Mouse (Mus musculus): Measurements from ENCODE around the gene Umad1.

Umad1 gene

DNA sequence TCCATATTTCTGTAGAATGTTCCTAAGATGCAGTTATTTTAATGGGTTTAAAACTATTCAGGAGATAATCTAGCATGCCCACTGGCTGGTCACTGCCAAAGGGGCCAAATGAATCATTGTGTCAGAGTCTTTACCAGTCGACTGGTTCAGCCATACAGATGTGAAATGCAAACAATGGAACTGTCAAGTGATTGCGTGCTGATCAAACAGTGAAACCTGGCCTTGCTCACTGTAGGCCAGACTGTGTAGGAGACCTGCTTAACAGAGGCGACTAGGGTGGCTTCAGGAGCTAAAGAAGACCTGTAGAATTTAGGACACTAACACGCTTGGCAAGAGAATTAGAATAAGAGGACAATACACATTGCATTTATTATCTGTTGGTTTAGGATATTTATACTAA, 136.0 kb downstream of the Umad1 start:
- in situ Hi-C loops (cut with MboI; ENCODE audit: low pct_unique_long_range_greater_than_20kb in 1 of 2, low sequenced_read_pairs in 2 of 2, unreplicated experiment in 1 of 2) = no loop called here

DNA sequence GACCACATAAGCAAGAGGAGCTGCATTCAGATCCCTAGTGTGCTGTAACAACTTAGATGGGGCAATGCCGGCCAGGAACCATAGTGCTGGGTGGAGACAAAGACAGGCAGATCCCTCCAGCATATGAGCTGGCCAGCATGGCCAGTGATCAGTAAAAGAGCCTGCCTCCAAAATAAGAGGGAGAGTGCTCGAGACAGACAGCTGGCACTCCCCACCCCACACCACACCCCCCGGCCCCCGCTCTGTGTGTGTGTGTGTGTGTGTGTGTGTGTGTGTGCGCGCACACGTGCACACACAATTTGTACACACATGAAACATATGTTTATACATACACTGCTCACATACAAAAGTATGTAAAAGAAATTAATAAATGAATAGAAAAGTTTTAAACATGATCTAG, 138.2 kb downstream of the Umad1 start:
- in situ Hi-C loops (cut with MboI; ENCODE audit: low pct_unique_long_range_greater_than_20kb in 1 of 2, low sequenced_read_pairs in 2 of 2, unreplicated experiment in 1 of 2) = no loop called here

DNA sequence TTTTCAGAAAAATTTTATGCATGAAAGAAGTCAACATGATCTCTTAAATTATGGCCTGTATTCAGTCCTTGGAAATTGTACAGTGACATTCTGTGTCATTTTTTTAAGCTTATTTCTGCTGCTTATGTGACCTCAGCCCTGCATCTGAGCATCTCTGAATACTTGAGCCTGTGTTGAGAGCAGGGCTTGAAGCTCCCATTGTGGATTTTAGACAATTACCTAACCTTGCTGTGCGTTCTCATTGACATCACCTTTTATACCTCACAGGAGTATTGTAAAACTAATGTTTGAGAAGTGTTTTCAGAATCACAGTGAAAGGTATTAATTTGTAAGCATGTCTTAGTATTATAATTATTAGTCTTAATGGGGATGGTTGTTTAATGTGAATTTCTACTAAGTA, 140.6 kb downstream of the Umad1 start:
- in situ Hi-C loops (cut with MboI; ENCODE audit: low pct_unique_long_range_greater_than_20kb in 1 of 2, low sequenced_read_pairs in 2 of 2, unreplicated experiment in 1 of 2) = no loop called here

DNA sequence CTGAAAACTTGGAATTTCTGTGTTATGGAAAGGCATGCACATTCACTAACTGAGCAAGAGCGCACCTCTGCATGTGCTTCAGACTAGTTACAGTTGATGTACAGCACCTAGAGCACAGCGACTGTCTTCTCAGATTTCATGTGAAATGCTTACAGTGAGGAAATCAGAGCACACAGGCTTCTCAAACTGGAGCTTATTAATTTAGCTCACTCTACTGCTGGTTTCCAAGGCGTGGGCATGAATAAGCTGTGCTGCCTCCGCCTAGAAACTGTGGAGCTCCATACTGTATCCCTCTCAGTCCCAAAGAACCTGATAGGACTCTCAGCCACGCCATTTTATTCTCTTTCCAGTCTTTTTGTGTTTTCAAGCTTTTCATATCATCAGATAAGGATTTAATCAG, 144.0 kb downstream of the Umad1 start:
- in situ Hi-C loops (cut with MboI; ENCODE audit: low pct_unique_long_range_greater_than_20kb in 1 of 2, low sequenced_read_pairs in 2 of 2, unreplicated experiment in 1 of 2) = no loop called here

DNA sequence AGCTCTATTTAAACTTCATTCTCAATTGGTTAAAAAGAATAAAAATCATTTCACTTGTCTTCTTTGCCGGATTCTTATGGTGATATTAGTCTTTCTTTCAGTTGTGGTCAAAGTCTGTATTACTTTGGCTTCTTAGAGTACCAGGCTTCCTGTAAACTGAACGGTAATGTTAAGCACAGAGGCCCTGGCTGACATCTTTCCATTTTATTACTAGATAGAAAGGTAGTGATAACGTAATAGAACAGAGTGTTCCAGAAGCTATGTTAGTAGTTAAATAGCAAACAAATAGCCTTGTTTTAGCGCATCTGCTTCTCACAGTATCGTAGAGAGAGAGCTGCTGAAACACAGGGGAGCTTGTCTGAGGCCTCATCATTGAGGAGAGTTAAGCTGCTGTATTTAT, 146.8 kb downstream of the Umad1 start:
- in situ Hi-C loops (cut with MboI; ENCODE audit: low pct_unique_long_range_greater_than_20kb in 1 of 2, low sequenced_read_pairs in 2 of 2, unreplicated experiment in 1 of 2) = no loop called here

DNA sequence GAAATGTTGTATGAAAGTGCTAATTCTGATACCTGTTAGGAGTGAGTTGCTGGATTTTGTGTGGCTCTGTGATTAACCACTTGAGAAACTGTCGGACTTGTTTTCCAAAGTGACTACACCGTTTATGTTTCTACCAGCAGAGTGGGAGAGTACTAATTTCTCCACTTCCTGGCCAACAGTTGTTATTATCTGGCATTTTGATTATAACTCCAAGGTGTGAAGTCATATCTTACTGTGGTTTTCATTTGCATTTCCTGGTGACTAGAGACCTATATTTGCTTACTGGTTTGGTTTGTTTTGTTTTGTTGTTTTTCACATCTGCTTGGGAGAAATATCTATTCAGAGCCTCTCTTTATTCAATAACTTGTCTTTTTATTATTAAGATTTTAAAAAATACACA, 149.2 kb downstream of the Umad1 start:
- in situ Hi-C loops (cut with MboI; ENCODE audit: low pct_unique_long_range_greater_than_20kb in 1 of 2, low sequenced_read_pairs in 2 of 2, unreplicated experiment in 1 of 2) = no loop called here

DNA sequence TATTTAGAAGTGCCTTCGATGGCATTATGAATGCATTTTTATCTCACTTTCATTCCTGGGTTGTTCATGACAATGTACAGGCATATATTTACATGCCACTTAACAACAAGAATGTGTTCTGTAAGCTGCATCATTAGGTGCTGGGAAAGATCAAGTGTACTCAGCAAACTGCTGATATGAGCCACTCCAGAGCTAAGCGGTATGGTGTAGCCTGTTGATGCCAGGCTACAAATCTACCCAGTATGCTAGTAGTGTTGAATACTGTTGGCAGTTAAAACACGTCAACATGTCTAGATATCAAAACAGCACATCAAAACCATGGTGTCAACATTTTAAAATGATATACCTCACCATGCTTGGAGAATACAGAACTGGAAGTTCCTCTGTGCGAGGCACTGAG, 150.8 kb downstream of the Umad1 start:
- in situ Hi-C loops (cut with MboI; ENCODE audit: low pct_unique_long_range_greater_than_20kb in 1 of 2, low sequenced_read_pairs in 2 of 2, unreplicated experiment in 1 of 2) = no loop called here

DNA sequence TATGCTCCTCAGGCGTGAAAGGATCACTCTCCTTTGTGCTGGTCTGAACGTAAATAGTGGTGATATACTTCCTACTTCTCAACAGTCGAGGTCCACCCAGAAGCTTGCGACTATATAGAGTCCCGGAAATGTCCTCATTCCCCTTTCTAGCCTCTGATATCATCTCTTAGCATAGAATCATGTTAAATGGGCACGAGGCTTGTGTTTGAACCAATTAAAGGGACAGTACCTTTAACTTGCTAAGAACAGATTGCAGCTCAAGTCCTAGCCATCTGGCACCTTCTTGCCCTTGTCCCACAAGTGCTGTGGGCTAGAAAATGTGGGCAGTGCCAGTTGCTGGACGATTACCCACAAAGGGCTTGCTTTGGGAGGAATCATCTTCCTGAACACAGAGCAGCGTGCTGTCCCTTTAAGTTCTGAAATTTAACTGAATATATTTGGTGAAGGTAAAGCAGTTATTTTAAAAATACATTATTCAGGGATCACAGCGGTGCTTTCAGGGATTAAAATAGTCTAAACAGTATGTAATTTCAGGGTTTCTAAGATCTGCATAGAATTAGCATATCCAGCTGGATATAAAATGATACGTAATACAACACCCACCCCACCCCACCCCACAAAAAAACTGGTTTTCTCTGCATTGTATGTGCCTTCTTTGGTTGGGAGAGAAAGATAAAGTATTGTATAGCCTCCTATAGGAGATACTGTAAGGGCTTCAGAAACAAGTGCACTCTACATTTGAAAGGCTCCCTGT, 153.9 kb downstream of the Umad1 start:
- in situ Hi-C loops (cut with MboI; ENCODE audit: low pct_unique_long_range_greater_than_20kb in 1 of 2, low sequenced_read_pairs in 2 of 2, unreplicated experiment in 1 of 2) = no loop called here

DNA sequence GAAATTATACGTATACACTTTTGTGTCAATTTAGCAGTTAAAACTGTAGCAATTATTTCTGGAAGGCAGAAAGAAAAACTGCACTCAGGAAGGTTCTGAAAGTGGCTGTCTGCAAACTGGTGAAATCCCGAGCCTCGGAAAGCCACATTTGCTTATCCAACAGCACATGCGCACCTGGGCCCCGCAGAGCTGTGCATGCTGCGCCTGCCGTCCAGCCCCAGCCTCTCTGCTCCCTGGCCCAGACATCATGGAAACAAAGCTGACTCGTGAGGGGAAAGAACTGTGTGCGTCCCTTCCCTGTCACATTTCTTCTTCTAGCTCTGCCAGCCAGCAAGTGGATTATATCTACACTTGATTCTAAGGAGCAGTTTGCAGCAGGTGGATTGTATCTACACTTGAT, 154.9 kb downstream of the Umad1 start:
- in situ Hi-C loops (cut with MboI; ENCODE audit: low pct_unique_long_range_greater_than_20kb in 1 of 2, low sequenced_read_pairs in 2 of 2, unreplicated experiment in 1 of 2) = no loop called here

DNA sequence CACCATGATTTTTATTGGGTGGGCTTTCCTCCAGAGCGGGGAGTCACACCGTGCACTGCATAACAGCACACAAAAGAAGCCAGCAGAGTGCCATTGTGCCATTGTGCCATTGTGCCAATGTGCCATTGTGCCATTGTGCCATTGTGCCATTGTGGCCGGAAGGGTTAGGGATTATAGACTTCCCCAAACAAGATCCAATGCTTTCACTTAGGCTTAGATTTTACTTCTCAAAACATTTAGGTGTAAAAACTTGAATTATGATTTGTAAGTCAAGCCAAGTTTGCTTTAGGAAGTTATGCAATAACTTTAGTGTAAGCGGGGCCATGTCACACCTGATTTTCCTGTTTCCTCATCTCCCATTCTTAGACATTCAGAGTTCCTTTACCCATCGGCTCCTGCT, 156.7 kb downstream of the Umad1 start:
- in situ Hi-C loops (cut with MboI; ENCODE audit: low pct_unique_long_range_greater_than_20kb in 1 of 2, low sequenced_read_pairs in 2 of 2, unreplicated experiment in 1 of 2) = no loop called here

DNA sequence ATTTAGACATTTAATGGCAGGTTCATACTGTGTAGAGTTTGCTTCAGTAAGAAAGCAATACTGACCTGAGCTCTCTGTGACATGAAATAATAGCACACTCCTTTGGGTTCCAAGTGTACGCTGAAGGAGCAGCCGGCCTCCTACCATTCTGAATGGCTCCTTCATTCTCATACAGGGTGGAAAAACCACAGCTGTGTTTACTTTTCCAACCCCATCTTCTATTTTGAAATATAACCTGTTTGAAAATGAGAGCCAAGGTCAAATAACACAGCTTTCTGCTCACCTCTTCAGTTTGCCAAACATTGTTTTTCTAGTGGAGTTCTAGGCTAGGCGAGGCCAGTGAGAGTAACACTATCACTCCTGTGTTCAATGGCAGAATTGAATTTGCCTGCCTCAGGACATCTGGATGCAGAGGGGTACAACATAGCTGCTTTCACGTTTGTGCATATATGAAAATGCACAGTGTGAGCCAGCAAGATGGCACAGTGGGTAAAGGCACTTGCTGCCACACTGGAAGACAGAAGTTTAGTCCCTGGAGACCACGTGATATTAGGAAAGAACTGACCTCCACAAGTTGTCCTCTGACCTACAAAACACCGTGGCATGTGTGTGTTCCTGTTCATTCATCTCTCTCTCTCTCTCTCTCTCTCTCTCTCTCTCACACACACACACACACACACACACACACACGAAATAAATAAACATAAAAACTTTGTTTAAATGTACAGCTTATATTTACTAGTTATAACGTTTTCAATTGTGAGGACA, 157.9 kb downstream of the Umad1 start:
- in situ Hi-C loops (cut with MboI; ENCODE audit: low pct_unique_long_range_greater_than_20kb in 1 of 2, low sequenced_read_pairs in 2 of 2, unreplicated experiment in 1 of 2) = no loop called here

DNA sequence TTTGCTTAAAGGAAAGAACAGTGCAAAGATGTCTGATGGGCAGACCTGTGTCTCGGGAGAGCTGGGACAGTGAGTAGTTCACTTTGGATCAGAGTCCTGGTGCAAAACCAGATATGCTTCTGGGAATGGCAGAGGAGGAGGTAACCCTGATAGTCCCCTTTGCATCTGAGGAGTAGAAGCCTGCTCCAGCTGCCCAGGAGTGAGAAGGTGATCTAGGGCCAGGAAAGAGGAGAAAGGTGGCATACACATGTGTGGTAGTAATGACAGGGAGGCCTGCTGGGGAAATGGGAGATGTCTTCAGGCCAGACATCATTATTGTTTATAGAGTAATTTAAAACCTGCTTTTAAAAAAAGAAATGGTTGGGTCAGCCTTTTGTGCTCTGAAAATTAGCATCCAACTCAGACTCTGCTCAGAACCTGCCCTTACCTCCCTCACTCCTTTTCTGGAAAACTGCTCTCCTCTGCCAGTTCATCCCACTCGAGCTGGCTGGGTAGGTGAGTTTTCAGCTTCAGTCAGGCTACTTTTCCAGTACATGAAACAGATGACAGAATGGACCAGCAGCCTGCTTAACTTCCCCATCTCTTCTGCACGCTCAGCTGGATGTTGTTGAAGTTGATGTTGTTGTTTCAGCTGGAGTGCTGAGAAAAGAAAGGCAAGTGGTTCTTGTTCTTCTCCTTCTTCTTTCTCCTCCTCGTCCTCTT, 160.5 kb downstream of the Umad1 start:
- in situ Hi-C loops (cut with MboI; ENCODE audit: low pct_unique_long_range_greater_than_20kb in 1 of 2, low sequenced_read_pairs in 2 of 2, unreplicated experiment in 1 of 2) = no loop called here

DNA sequence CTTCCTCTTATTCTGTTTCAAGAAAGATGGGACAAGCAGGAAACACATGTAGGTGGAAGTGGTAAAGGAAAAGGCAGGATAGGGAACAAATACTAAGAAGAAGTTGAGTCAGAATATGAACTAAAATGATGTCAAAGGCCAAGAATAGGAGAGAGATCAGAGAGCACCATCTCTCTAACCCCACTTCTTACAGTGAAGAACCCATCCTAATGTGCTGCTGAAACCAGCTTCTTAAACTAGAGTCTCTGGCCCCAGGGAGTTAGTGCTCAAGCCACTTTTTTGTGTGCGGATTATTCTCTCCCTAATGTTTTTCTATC, 161.1 kb downstream of the Umad1 start:
- in situ Hi-C loops (cut with MboI; ENCODE audit: low pct_unique_long_range_greater_than_20kb in 1 of 2, low sequenced_read_pairs in 2 of 2, unreplicated experiment in 1 of 2) = no loop called here

DNA sequence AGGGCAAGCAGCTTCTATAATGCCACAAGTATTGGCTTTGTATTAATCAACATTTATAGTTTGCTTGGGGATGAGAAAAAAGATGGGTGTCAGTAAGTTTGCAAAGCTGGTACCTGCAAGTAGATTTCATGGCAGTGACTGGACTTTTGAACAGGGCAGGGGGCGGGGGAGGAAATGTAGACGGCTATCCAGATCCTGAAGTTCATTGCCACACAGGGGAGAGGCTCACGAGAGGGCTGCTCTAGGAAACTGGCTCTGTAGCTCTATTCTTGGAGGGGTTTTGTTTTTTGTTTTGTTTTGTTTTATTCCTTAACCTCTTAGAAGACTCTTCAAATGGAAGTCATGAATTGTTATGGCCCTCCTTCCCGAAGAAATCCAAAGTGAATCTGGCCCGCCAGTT, 162.3 kb downstream of the Umad1 start:
- in situ Hi-C loops (cut with MboI; ENCODE audit: low pct_unique_long_range_greater_than_20kb in 1 of 2, low sequenced_read_pairs in 2 of 2, unreplicated experiment in 1 of 2) = no loop called here

DNA sequence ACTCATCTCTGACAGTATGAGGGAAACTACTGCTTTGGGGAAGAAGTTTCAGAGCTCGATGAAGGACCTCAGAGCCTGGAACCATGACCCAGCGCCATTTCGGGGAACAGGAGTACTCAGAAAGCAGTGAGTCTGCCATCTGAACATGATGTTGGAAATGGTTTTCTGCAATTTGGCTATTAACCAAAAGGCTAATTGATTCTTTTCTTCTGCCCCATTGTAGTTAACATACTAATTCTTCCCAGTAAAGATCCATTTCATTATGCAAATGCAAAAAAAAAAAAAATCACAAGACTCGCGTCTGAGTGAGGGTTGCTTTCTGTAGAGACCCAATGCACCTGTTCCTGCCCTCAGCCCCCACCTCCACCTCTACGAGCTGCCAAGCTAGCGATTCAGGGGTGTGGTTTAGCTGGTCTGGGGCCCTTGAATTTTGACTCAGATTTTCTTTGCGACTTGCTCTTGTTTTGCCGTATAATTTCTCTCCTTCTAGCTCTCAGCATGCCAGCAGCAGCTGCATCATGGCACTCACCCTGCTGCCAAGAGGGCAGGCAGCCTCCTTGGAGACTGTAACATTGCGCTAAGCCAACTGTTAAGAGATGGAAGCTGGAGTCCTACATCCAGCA, 163.0 kb downstream of the Umad1 start:
- in situ Hi-C loops (cut with MboI; ENCODE audit: low pct_unique_long_range_greater_than_20kb in 1 of 2, low sequenced_read_pairs in 2 of 2, unreplicated experiment in 1 of 2) = no loop called here

DNA sequence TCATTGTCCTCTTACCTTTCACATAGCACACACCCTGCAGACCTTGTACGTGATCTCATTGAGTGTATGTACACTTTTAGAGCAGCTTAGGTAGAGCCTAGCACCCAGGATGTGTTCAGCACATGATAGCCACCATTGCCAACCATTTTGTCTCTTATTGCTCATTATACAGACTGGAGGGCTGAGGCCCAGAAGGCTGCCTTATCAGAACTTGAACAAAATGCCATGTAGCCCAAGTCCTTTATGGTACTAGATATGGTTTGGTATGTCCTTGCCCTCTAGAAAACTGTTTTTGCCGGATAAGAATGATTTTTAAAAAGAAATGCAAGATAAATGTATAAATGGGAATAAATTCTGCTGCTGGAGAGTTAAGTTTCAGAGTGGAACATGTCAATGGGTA, 164.1 kb downstream of the Umad1 start:
- in situ Hi-C loops (cut with MboI; ENCODE audit: low pct_unique_long_range_greater_than_20kb in 1 of 2, low sequenced_read_pairs in 2 of 2, unreplicated experiment in 1 of 2) = no loop called here

DNA sequence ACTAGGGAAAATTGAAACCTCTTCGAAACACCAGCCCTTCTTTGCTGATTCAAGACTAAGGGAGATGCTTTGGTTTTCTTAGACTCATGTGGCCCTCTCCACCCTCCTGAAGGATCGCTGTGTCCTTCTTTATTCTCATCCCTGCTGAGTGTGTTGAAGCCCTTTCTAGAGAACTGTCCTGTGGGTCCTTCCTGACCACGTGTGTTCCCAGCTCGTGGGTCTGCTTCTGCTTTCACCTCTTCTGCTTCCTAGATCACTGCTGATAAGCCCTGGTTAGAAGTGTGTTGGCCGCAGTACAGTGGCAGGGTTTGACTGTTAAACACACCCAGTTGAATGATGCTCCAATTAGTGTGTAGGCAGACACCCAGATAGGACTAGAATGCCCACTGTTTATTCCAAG, 168.6 kb downstream of the Umad1 start:
- in situ Hi-C loops (cut with MboI; ENCODE audit: low pct_unique_long_range_greater_than_20kb in 1 of 2, low sequenced_read_pairs in 2 of 2, unreplicated experiment in 1 of 2) = no loop called here

DNA sequence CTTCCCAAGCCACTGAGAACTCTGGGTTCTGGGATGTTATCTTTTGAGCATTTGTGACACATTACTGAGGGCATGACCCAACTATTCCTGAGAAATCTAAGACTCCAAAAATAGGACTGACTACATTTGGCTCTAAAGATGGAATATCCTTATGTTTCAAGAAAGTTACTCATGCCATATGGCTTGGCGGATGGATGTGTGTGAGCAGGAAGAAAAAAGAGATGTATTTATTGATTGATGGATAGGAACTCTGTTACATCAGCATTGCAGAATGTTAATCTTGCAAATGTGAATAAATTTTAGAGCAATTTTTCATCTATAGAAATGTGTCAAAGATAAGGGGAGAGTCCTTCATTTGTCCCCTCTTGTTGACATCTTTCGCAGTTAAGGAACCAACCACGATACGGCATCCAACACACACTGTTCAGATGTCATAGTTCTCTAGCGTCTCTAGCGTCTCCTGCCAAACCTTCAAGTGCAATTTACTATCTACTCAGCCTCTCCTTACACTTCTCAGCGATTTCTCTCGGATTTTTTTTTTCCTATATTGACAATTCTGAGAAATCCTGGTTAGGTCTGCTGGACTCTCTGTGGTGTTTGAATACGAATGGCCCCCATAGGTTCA, 171.6 kb downstream of the Umad1 start:
- in situ Hi-C loops (cut with MboI; ENCODE audit: low pct_unique_long_range_greater_than_20kb in 1 of 2, low sequenced_read_pairs in 2 of 2, unreplicated experiment in 1 of 2) = no loop called here

DNA sequence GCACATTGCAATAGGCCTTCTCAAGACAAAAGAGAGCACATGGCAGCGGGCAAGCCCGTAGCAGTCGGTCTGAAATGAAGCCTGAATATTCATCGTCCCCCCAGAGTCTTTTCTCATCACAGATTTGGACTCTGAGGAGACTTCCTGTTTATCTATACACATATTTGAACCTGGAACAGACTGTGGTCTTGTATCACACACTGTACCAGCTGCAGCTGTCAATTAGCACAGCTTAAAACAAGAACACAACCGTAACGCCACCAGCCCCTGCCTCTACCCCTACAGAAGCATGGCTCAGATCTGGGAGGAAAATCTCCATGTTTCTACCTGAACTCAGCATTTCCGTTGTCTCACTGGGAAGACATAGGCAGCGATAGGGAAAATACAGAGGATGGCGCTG, 174.1 kb downstream of the Umad1 start:
- in situ Hi-C loops (cut with MboI; ENCODE audit: low pct_unique_long_range_greater_than_20kb in 1 of 2, low sequenced_read_pairs in 2 of 2, unreplicated experiment in 1 of 2) = no loop called here
